Mouse (Mus musculus) midbrain, embryonic 11.5 days (tissue): Measurements from ENCODE around the gene Clstn2. TPM values are rescaled to one million over a fixed set of nuclear protein-coding genes. Genes with fewer than 3 reads are reported as not detected.

Experiments
- ATAC-seq: fragments of 200-750 bp; cut with Nextera tagmentation; 2 replicates; pipeline ENCODE4 v1.8.0; 2017; ENCODE audit warnings: moderate TSS enrichment, moderate library complexity; ENCODE audit not compliant: low FRiP score
- DNase-seq: peaks from one replicate; pipeline ENCODE4 v3.0.0; 2015; ENCODE audit warnings: low spot score; ENCODE audit errors: missing footprints
- H3K27ac ChIP-seq: fragments of 300-500 bp; sonication (generic); 2 replicates; pipeline ENCODE4 v1.5.1; 2014; ENCODE audit warnings: low read depth, low read length
- H3K27me3 ChIP-seq: fragments of 300-500 bp; sonication (generic); 2 replicates; pipeline ENCODE4 v1.6.1; 2014; ENCODE audit warnings: mild to moderate bottlenecking, low read length, moderate library complexity, mixed read lengths; ENCODE audit not compliant: control insufficient read depth, insufficient read depth
- H3K36me3 ChIP-seq: fragments of 300-500 bp; sonication (generic); 2 replicates; pipeline ENCODE4 v1.6.1; 2014; ENCODE audit warnings: mild to moderate bottlenecking, low read length, moderate library complexity, mixed read lengths; ENCODE audit not compliant: control insufficient read depth, insufficient read depth
- H3K4me1 ChIP-seq: fragments of 300-500 bp; sonication (generic); 2 replicates; pipeline ENCODE4 v1.6.1; 2014; ENCODE audit warnings: low read length; ENCODE audit not compliant: control insufficient read depth, insufficient read depth
- H3K4me2 ChIP-seq: fragments of 300-500 bp; sonication (generic); 2 replicates; pipeline ENCODE4 v1.6.1; 2014; ENCODE audit warnings: mild to moderate bottlenecking, moderate library complexity
- H3K4me3 ChIP-seq: fragments of 300-500 bp; sonication (generic); 2 replicates; pipeline ENCODE4 v1.5.1; 2014; ENCODE audit warnings: low read depth, low read length
- H3K9ac ChIP-seq: fragments of 300-500 bp; sonication (generic); 2 replicates; pipeline ENCODE4 v1.6.1; 2014; ENCODE audit warnings: low read length
- H3K9me3 ChIP-seq: fragments of 300-500 bp; sonication (generic); 2 replicates; pipeline ENCODE4 v1.6.1; 2016; ENCODE audit warnings: low read length; ENCODE audit not compliant: control insufficient read depth
- WGBS: fragments of 180-500 bp; shearing (Covaris S2); extraction: QIAGEN DNeasy Blood & Tissue Kit; methylation state at CpG from one replicate; pipeline ENCODE4 v1.1.7; 2014; 5-methylcytosine and 5-hydroxymethylcytosine counted together
- polyA plus RNA-seq: library from polyadenylated mRNA; unstranded; fragments of >200 nt; fragmentation: Nextera tagmentation; extraction: Ambion mirVana; gene quantifications from 2 replicates; pipeline ENCODE4 v1.2.1, GENCODE M21; 2014

The Clstn2 gene
- polyA plus RNA-seq, 1 experiment from 2014 or later = 1.6 TPM

DNA sequence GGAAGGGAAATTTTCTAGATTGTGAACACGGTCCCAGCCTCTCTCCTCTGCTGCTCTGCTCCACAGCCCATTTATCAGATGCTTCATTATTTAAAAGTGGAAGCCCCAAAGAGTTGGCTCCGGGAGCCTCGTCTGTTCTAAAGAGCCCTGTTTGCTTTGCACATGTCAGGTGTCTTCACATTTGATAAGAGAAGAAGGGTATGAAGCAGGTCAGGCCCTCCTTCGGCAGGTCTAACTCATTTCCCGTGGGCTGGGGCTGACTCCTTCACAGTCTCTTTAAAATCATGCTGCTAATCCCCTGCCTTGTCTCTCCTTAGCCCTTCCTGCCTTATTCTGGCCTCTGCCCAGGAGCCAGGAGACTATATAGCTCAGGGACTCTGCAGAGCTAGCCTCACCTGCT, 263.6 kb downstream of the Clstn2 start:
- Histone ChIP-seq H3K9ac (no peak overlapping the region), H3K27me3 (no peaks in the 10 kb centered on the region), H3K4me3 (no peak overlapping the region), H3K9me3 (no peaks in the 10 kb centered on the region), H3K36me3 (no peaks in the 10 kb centered on the region), H3K4me2 (no peak overlapping the region), H3K4me1 (no peaks in the 10 kb centered on the region), H3K27ac (no peak overlapping the region)
- WGBS = 69% methylated on average over 5 of the region's 5 CpGs
- DNase-seq (peak; percentile 80), ATAC-seq (no peak)

DNA sequence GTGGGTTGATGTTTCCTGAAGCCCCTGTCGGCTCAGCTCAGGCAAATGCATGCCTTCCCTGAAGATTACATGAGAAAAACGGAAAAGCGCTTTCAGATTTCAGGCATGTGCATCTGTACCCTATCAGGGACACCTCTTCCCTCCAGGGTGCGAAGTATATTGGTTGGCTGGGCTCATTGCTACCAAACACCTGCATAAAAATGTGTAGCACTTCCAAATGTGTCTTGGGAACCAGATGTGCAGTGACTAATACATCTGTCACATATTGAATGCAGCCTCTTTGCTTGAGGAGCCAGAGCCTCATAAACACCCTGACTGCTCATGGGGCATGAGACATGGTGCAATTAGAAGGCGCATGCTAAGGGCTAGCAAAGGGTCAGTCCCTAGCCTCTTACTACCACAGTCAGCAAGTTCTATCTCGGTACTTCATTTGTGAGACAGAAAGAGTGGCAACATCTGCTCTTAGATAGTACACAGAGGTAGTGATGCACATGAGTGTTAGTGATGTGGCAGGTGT, 267.7 kb downstream of the Clstn2 start:
- Histone ChIP-seq H3K4me1 (peaks cover 2% of the 10 kb centered on the region; the same call in 1 of the 2 replicates), H3K9me3 (no peaks in the 10 kb centered on the region), H3K9ac (no peak overlapping the region), H3K27ac (no peak overlapping the region), H3K4me3 (no peak overlapping the region), H3K4me2 (no peak overlapping the region), H3K27me3 (no peaks in the 10 kb centered on the region; the same call in 1 of the 2 replicates), H3K36me3 (no peaks in the 10 kb centered on the region)
- DNase-seq = no peak
- ATAC-seq = no peak
- WGBS = 88% methylated on average over 6 of the region's 6 CpGs

DNA sequence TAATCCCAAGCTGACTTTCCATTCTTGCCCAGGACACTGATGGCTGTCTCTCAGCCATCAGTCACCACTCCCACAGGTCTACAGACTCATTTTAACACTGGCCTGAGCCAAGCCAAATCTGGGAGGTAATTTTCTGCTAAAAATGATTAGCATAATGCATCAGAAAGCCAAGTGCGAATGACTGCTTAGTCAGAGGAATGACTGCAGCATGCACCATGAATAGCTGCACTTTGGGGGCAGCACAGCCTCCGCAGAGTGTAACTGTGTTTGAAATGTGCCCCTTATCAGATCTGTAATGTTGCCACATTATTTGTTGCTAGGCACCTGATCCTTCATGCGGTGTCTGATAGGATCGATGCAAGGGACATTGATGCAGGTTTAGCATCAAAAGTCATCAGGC, 269.9 kb downstream of the Clstn2 start:
- 67% methylated on average over 4 of the region's 4 CpGs for WGBS
- H3K9me3 ChIP-seq = no peaks in the 10 kb centered on the region
- no peak overlapping the region for H3K4me2 ChIP-seq
- no peak overlapping the region for H3K9ac ChIP-seq
- no peaks in the 10 kb centered on the region for H3K36me3 ChIP-seq
- H3K4me1 ChIP-seq = peaks cover 2% of the 10 kb centered on the region; the same call in 1 of the 2 replicates
- no peak overlapping the region for H3K27ac ChIP-seq
- no peak overlapping the region for H3K4me3 ChIP-seq
- DNase-seq = peak; percentile 64
- no peak for ATAC-seq
- H3K27me3 ChIP-seq = no peaks in the 10 kb centered on the region; the same call in 1 of the 2 replicates

DNA sequence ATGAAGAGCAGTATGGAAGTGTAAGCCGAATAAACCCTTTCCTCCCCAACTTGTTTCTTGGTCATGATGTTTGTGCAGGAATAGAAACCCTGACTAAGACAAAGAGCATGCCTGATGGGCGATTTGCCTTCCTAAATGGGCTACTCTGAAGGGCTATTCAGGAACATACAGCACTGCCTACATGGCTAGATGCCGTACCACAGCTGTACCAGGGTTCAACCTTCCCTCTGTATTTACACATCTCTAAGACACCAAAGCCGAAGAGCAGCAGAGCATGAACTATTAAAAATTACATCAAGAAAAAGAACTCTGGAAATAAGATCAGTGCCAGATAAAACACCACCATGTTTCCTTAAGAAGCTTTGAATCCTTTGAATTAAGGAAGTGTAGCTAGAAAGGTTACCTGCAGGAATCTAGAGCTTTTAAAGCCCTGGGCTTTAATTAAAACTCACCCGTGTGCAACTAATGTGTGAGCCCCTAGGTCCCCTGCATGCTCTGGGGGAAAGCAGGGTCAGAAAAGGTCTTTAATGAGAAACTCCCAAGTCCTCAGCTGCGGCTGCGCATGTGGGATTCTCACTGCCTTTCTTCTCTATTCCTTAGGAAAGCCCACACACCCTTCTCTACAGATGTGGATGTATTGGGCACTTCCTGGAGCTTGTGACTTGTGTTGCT, 277.2 kb downstream of the Clstn2 start:
- Histone ChIP-seq H3K4me1 (no peaks in the 10 kb centered on the region), H3K27ac (no peak overlapping the region), H3K4me2 (no peak overlapping the region), H3K4me3 (no peak overlapping the region), H3K9me3 (no peaks in the 10 kb centered on the region), H3K27me3 (no peaks in the 10 kb centered on the region), H3K9ac (no peak overlapping the region), H3K36me3 (no peaks in the 10 kb centered on the region)
- ATAC-seq (no peak), DNase-seq (peak; percentile 72)
- WGBS = 61% methylated on average over 6 of the region's 7 CpGs

DNA sequence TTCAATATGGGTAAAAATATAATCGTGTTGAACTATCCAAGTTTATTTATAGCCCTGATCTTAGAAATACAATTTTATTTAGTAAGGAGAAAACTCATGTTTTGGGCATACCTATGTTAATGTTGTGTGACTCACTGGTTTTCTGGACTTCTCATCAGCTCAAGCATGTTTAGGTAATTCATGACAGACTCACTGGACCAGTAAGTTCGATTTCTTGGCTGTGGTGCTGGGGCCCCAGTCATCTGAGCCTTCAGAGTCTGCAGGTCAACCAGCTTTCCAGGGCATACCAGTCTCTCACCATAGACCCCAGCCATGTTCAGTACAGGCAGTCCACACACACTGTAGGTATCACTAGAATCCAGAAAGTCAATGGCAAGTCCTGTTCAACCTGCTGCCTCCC, 279.3 kb downstream of the Clstn2 start:
- Histone ChIP-seq H3K4me2 (no peak overlapping the region), H3K9ac (no peak overlapping the region), H3K27ac (no peak overlapping the region), H3K4me1 (no peaks in the 10 kb centered on the region), H3K9me3 (no peaks in the 10 kb centered on the region), H3K27me3 (no peaks in the 10 kb centered on the region), H3K36me3 (no peaks in the 10 kb centered on the region), H3K4me3 (no peak overlapping the region)
- ATAC-seq (no peak), DNase-seq (no peak)
- 80% methylated on average over 2 of the region's 2 CpGs for WGBS

DNA sequence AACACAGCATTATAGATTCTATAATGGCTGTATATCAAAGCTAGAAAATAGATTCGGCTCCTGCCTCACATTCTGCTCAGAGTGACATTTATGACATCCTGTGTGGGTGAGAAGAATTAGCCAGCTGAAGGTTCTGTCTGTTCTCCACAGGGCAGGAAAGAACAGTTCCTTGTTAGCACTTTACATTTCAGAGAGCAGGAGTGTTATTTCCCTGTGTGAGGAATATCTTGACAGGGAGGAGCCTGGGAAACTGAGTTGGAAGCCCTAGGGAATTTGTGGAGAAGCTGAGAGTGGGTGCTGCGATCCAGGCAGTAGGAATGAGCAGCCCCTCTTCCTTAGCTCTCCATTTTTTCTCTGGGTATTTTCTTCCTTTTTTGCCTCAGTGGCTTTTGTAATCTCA, 286.4 kb downstream of the Clstn2 start:
- Histone ChIP-seq H3K27ac (no peak overlapping the region), H3K36me3 (no peaks in the 10 kb centered on the region), H3K9ac (no peak overlapping the region), H3K4me1 (no peaks in the 10 kb centered on the region), H3K4me2 (no peak overlapping the region), H3K4me3 (no peak overlapping the region), H3K27me3 (no peaks in the 10 kb centered on the region), H3K9me3 (no peaks in the 10 kb centered on the region)
- ATAC-seq (no peak), DNase-seq (peak; percentile 71)
- WGBS = 81% methylated on average over 2 of the region's 2 CpGs

DNA sequence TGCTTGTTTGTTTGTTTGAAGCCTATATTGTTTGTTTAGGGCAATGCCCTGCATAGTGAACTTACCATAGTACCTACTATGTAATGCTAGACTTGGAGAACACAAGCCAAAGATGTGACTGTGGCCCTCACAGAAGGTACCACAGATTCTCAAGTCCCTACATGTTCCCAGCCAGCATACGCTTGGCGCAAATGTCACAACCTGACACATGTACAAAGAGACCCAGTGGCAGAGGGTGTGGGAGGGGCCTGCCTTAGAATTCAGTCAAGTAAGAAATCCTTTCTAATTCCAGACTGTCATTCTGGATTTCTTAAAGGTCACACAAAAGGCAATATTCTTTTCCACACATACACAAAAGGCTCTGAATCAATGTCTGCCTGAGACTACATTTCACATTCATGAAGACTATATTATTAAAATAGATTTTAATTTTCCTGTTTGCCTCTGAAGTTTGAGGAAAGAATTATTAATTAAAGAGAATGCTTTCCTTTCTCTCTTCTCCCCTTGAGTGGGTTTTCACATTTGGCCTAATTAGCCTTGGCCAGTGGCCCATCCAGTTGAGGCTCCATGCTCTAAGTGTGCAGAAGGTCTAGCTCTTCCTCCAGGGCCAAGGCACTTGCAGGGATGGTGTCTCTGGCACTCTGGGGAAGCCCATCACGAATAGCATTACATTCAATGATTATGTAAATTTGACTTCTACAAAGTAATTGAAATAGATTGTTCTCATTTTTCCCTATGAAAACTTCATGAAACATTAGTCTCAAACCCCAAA, 305.1 kb downstream of the Clstn2 start:
- WGBS = 69% methylated on average over 3 of the region's 3 CpGs
- H3K4me2 ChIP-seq = no peak overlapping the region
- no peak overlapping the region for H3K4me3 ChIP-seq
- no peaks in the 10 kb centered on the region for H3K4me1 ChIP-seq
- no peaks in the 10 kb centered on the region for H3K27me3 ChIP-seq
- H3K36me3 ChIP-seq = no peaks in the 10 kb centered on the region
- no peak for DNase-seq
- no peak for ATAC-seq
- no peaks in the 10 kb centered on the region for H3K9me3 ChIP-seq
- no peak overlapping the region for H3K27ac ChIP-seq
- H3K9ac ChIP-seq = no peak overlapping the region

DNA sequence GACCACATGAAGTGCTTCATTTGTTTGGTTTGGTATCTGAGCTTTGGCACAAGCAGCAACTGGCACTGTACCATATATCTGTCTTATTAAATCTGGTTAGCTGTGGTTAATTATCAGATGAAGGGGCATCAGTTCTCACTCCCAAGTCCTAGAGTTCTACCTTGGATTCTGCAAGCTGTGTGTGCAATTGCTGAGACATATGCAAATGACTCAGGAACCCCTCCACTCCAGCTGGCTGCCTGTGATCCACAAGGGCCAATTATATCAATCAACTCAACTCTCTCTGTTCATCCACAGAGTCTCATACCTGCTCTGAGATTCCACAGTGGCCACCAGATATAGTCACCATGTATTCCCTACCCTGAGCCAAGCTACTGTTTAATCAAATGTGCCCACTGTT, 315.3 kb downstream of the Clstn2 start:
- Histone ChIP-seq H3K9ac (no peak overlapping the region), H3K9me3 (no peaks in the 10 kb centered on the region), H3K36me3 (no peaks in the 10 kb centered on the region), H3K27ac (no peak overlapping the region), H3K4me1 (no peaks in the 10 kb centered on the region), H3K27me3 (no peaks in the 10 kb centered on the region), H3K4me3 (no peak overlapping the region), H3K4me2 (no peak overlapping the region)
- ATAC-seq (no peak), DNase-seq (no peak)

DNA sequence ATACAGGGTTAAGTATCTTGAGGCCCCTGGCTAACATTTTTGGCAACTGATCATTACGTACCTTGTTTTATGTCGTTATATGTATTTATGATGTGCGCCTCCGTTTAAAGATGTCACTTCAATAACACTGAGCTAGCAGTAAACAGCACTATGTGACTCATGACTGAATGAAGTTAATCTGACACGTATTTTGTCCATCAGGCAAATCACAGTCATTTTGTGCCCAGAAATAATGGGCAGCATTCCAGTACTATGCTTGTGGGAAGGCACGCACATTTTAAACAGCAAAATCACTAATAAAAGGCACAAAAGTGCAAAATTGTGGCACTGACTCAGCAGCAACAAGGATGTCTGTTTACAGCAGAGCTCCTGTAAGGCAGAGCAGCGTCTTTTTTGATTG, 316.0 kb downstream of the Clstn2 start:
- no peaks in the 10 kb centered on the region for H3K4me1 ChIP-seq
- no peak overlapping the region for H3K27ac ChIP-seq
- DNase-seq (peak; percentile 44), ATAC-seq (no peak)
- no peak overlapping the region for H3K9ac ChIP-seq
- 94% methylated on average over 7 of the region's 7 CpGs for WGBS
- H3K9me3 ChIP-seq = no peaks in the 10 kb centered on the region
- H3K27me3 ChIP-seq = no peaks in the 10 kb centered on the region
- no peak overlapping the region for H3K4me3 ChIP-seq
- no peak overlapping the region for H3K4me2 ChIP-seq
- H3K36me3 ChIP-seq = no peaks in the 10 kb centered on the region
